Mouse (Mus musculus) yolk sac, embryonic 10.5 days (tissue): ENCODE data around the gene Col16a1.

ENCODE experiments used
- DNase-seq: peaks from one replicate; pipeline ENCODE4 v3.0.0-alpha.2; 2017; ENCODE audit warnings: low spot score

Gene Col16a1

DNA sequence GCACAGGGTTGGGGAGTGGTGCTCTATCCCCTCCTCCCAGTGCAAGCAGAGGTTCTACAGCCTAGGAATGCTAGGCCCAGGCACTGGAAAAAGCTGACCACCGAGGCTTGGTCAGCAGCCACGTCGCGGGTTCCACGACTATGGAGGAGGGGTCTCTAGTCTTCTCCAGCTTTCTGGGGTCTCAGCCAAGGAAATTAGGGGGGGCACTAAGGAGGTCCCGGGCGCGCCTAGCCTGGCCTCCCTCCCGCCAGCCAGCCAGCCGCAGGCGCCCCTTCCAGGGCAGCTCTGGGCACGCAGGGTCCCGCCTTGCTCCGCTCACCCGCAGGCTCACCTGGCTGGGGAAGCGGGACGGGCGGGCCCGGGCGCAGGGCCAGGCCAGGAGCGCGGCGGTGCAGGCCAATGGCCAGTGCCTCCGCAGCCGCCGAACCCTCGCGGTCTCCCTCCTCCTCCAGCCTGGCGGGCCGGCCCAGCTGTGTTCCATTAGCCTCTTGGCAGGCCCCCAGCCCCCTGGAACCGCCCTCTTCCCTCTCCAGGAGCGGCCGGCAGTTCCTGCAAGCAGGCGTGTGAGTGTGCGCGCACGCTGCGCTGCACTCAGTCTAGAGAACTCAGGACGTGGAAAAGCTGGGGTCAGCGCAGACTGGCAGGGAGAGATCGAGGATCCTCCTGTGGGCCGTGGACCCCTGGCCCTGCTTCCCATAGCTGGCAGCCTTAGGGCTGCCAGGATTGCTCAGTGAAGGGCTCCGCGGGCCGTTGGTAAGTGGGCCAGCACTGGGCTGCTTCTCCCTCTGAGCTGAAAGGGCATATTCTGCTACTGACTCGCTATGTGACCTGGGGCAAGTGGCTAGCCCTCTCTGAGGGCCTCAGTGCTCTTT is at the start of gene Col16a1:
Col16a1 (plus strand) TSS at position 510 of the 872 bp plus-strand sequence.
- DNase-seq, result peak; percentile 83

DNA sequence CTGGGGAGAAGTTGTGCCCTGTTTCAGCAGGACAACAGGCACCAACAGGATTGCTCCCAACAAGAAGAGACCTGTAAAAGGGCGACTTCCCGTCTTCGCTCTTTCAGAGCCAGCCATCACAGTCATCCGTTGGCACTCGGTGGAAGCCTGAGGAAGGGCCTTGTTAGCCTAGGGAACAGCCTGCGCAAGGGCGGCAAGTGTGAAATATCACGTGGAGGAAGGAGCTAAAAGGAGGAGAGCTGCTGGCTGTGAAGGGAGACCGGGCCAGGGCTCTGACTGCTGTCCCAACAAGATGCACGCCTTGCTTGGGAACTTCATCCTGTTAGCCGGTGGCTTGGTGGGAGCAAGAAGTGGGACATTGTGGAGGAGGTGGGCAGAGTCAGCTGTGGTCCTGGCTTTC is 49.5 kb upstream of the Col16a1 start:
- no peak for DNase-seq

DNA sequence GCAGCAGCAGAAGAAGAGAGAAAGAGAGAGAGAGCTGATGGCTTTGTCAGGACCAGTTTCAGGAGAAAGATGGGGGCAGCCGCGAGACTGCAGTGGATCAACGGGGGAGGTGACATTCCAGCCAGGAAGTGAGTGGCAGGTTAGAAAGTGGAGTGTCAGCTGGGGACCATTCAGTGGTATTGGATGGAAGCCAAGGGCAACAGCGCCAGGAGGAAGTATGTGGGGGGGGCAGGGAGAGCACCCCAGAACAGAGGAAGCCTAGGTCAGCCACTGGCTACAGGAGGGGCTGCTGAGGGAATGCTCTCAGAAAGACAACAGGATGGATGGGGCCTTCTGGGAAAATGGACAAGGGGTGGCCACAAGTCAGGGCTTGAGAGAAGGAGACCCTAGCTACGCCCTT is 45.9 kb upstream of the Col16a1 start:
- DNase-seq, result no peak

DNA sequence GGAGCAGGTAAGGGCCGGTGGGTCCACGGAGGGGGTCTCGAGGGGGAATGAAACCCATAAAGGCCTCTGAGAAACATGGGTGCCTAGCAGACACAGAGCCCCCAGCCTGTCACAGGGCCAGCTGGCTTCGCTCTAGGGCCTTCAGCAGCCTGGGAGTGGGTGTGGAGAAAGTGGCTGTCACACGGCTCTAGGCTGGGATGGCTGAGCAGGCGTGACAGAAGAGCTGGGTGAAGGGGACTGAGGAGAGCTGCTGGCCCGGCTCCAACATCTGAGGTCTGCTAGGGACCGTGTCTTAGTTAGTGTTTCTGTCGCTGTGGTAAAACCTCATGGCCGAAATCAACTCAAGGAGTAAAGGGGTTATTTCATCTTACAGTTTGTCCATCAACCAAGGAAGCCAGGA is 45.5 kb upstream of the Col16a1 start:
- DNase-seq, result no peak

DNA sequence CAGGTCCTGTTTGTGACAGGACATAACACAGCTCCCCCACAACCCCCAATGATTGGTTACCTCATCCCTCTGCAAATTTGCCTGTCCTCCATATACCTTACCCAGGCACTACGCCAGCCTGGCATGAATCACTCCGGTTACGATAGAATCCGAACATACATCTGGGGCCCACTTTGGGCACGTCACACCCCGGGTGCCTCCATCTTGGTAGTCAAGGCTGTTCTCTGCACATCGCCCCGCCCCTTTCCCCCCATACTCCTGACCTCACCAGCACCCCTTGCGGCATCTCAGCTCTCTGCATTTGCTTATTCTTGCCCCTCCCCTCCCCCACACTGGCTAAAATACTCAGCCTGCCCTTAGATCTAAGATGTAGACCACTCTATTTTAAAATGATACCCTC is 42.0 kb upstream of the Col16a1 start:
- no peak for DNase-seq

DNA sequence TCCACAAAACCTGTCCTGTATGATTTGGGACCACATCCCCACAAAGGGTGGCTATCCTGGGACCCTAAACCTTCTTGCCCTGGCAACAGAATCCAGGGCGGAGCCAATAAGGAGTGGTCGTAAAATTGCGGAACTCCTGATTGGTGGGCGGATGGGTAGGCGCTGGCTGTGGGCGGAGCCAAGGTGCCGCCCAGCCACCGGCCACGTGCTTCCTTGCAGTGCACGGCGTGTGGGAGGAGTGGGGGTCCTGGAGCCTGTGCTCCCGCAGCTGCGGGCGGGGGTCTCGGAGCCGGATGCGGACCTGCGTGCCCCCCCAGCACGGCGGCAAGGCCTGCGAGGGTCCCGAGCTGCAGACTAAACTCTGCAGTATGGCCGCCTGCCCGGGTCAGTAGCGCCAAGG is 41.1 kb upstream of the Col16a1 start:
- no peak for DNase-seq

DNA sequence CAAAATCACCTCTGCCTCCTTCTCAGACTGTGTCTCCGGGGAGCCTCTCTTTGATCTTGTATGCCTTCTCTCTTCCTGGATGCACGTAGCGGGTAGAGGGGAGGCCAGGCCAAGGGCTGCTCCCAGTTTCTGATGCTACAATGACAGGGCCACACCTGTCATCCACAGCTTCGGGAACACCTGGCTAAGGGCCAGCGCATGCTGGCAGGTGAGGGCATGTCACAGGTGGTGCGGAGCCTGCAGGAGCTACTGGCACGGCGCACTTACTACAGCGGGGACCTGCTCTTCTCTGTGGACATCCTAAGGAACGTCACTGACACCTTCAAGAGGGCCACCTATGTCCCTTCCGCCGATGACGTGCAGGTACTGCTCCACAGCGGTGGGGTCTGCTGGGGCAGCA is 38.6 kb upstream of the Col16a1 start:
- no peak for DNase-seq

DNA sequence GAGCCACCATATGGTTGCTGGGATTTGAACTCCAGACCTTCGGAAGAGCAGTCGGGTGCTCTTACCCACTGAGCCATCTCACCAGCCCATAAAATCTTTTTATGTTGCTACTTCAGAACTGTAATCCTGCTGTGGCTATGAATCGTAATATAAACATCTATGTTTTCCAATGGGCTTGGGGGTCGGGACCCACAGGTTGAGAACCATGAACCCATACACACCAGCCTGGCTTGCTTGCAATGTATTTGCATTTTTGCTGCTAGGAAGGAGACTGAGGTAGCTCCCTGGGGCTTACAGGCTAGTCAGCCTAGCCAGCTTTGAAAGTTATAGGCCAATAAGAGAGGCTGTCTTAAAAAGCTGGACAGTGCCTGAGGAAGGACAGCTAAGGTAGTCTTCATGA is 36.9 kb upstream of the Col16a1 start:
- no peak for DNase-seq

DNA sequence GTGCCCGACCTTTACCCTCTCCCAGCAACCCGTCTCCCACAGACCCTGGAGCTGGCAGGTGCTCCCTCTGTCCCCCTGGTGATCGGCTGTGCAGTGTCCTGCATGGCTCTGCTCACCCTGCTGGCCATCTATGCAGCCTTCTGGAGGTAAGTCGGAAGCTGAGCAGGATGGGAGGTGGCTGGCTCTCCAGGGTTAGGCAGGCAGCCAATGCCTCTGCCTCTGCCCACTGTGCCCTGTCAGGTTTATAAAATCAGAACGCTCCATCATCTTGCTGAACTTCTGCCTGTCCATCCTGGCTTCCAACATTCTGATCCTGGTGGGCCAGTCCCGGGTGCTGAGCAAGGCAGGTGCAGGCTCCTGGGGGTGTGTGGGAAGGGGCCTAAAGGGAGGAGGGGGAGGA is 35.4 kb upstream of the Col16a1 start:
- DNase-seq, result no peak

DNA sequence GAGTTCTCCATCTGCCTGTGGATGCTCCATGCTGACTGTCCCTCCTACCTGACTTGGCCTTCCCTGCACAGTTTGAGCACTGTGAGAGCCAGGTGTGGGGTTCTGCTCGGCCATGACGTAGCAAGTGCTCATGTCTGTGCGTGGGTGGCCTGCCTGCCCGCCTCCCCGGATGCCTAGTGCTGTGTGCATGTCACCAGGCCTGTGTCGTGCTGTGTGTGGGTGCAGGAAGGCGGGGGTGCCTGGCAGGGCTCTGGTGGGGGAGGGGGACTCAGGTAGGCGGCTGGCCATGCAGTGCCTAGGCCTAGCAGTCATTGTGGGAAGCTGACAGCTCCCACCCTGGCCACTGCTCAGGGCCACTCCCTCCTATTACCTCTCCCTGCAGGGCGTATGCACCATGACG is 34.5 kb upstream of the Col16a1 start:
- DNase-seq, result no peak

DNA sequence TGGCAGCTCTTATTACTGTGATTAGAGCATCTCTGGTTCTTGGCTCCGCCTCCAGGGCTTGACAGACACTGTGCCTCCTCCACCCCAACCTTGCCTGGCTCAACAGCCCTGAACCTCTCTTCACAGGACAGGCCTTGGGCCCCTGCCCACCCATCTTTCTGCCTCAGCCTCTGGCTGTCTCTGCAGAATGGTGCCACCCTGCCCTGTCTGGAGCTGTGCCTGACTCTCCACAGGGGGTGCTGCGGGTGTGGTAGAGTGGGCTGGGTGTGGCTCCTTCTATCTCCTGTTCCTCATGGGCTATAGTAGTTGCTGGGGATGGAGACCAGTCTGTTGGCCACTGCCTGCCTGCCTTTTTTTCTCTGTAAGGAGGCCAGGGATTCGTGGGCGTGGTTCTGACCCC is 31.6 kb upstream of the Col16a1 start:
- no peak for DNase-seq

DNA sequence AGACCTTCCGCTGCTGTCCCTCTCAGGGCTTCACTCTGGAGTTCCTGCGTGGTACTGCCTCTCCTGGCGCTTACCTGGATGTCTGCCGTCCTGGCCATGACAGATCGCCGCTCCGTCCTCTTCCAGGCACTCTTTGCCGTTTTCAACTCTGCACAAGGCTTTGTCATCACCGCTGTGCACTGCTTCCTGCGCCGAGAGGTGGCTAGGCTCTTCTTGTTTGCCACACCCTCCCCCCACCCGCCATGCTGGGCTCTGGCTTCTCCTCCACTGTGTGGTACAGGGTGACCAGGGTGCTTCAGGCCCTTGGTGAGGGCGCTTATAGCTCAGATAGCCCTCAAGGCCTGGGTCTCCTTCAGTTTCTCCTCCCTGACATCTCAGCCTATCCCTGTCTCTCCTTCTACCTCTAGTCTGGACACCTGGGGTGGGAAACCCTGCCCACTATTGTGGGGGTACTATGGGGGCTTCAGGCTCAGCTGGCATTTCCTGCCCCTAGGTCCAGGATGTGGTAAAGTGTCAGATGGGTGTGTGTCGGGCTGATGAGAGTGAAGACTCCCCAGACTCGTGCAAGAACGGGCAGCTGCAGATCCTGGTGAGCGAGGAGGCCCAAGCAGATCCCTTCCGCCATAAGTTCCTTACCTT is 30.5 kb upstream of the Col16a1 start:
- no peak for DNase-seq

DNA sequence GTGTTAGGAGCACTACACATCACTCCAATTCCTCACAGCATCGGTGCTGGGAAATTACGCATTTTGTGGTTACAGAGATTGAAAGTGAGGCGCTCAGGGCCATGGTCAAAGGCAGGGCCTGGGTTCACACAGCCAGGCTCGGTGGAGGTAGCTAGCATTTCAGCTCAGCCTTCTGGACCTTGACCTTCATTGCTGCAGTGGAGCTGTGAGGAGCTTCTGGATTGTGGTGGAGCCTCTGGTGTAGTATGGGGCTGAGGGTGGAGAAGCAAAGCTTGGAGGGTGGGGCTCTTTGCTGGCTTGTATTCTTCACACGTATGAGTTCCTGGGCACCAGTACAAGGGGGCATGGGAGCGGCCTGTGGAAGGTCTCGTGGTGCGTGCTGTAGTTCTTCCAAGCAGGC is 24.7 kb upstream of the Col16a1 start:
- no peak for DNase-seq

DNA sequence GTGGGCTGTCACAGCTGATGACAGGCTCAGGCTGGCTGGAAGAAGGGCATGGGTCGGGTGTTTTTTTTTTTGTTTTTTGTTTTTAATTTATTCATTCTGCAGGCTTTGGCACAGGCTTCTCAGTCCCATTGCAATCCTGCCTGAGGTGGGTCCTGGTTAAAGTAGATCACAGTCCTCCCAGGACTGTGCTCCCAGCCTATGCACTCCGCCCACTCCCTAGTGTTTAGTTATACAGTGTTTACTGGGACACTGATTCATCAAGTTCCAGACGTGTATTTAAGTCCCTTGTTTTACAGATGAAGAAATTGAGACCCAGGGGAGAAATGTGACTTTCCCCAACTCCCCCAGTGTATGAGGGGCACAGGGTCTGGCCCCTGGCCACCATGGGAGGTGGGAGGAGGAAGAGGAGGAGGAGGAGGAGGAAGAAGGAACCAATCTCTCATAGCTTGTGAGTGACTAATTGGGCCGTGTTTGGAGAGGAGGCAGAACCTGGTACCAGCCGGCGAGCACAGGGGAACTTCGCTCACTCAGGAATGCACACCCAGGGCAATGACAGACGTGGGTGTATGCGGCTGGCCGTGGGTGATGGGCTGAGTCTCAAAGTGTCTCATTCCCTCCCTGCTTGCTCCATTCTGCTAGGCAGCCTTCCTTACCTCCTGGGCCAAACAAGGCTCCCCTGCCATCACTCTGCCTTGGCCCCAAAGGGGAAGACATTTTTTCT is 24.0 kb upstream of the Col16a1 start:
- no peak for DNase-seq

DNA sequence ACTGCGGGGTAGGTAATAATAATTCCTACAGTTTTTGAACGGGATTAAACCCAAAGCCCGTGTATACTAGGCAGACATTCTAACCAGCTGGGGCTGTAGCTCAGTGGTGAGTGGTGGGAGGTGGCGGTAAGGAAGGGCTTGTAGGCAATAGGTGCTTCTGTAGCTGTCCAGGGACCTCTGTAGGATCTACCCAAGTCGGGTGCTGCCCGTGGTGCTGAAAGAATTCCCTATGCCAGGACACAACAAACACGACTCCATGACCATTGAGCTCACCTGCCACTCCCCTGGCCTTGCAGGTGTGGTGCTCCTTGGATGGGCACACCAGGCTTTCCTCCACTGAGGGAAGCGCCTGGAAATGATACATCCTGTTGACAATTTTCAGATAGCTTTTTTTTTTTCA is 22.1 kb upstream of the Col16a1 start:
- no peak for DNase-seq

DNA sequence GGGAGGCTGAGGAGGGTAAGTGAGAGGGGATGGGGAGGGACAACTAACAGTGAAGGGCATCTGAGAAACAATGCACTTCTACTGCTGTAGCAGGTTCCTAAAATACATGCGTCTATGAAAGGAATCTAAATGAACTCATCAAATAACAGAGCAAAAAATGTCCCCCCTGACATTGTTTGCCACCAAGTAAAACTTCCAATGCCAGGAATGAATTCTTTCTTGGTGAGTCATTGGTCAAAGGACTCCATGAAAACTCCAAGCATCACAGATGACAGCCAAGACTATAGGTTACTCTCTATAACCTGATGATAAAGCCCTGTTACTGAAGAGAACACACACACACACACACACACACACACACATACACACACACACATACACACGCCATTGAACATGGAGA is 16.5 kb upstream of the Col16a1 start:
- no peak for DNase-seq

DNA sequence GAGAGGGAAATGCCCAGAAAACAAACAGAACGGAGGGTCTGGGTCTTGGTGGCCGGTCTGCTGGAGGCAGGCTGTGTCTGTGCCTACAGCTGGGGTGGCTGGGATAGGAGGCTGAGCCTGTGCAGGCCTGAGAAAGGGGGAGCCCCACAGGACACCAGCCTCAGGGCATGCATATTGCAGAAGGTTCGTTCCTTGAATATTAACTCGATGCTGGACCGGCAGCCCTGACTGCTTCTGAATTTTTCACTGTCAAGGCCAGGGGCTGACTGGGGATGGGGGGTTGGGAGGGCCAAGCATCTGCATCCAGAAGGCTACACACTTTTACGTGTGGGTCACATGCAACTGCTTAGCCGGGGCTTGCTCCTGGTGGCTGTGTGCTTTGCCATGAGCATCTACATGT is 14.1 kb upstream of the Col16a1 start:
- DNase-seq, result no peak

DNA sequence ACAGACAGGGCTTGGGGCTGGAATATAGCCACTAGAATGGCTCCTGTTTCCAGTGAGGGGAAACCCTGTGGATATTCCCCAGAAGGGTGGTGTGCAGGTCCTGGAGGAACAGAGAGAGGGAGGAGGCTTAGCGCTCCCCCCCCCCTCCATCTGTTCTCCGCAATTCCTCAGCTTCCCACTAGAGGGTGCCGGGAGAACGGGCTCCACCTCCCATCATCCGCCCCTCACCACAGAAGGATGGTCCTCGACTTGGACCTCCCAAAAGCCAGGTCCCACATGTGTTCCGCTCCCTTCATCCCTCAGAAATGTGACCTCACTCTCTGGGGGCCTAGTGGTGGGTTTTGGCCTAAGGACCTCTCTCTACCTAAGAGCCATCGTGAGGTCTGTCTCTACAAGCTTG is 11.5 kb upstream of the Col16a1 start:
- peak; percentile 57 for DNase-seq

DNA sequence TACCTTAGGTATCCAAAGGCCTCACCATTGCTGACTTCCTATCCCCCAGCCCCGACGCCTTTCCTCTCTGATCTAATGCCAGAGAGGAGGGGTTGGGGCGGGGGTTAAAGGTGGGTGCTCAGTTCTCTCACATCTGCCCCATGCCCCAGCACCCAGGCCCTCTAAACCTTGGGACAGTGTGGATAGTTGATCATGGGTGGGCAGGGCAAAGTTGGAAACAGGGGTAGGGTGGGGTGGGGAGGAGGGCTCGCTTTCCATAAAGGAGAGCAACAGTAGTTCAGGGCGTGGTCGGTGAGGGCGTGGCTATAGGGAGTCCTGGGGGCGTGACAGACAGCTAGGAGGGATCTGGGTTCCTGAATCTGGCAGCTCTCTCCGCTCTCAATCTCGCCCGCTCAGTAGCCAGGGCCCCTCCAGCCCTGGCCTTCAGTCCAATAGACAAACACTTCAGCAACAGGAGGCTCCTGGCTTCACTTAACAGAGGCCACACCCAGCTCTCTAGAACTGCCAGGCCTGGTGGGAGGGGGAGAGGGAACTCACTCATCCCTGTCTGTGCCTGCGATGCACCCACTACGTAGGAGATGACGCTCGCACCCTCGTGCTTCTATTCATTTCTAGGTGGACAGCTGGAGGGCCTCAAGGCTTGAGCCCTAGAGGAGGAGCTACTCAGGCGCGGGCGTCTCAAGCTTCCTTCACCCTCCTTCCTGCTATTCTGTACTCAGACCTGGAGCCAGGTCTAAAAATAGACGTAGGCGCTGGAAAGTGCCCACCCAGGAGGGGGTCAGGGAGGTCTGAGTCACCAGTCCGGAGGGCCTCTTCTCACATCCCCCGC is 10.9 kb upstream of the Col16a1 start:
- DNase-seq, result peak; percentile 71

DNA sequence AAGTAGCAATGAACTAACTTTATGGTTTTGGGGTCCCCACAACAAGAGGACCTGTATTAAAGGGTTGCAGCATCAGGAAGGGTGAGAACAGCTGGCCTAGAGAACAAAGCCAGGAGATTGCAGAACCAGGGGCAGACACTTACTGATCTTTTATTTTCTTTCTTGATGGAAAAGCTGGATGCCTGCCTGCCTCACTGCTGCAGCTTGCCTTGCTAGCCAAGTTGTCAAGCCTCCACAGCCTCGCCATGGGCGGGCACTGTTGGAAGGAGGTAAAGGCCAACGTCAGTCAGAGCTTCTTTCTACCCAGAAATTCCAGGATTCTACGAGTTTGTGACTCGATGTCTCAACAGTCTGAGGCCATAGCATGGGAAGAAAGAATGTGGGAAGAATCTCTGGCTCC is 8.3 kb upstream of the Col16a1 start:
- DNase-seq, result no peak

DNA sequence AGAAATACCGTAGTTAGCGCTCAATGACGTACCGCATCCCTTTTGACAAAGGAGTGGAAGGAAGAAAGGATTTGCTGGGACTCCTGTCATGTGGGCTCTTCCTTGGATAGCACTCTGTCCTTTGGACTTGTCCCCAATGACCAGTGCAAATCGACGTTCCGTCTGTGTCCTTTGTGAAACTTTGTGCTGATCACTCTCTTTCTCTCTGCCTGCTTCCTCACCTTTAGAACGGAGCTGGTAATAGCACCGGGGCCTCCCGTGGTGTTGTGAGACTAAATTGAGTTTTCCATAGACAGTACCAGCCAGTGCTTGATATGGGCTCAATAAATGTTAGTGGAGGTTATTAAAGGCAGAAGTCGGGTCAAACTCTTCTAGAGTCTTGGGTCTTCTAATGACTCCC is 6.6 kb upstream of the Col16a1 start:
- DNase-seq, result peak; percentile 80

DNA sequence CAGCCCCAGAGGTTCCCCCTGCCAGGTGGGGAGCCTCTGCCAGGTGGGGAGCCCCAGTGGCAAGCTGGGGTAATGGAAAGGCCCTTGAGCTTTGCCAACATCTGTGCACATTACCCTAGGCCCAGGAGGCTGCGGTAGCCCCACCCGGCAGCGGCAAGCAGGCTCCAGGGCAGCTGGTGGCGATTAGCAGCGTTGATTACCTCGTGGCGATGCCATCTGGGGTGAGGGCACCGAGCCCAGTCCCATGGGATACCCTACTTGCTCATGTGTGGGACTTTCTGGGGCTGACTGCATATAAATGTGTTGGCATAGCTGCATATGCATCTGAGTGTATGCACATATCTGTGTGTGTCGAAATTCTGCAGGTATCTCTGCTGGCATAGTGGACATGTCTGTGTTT is 3.4 kb upstream of the Col16a1 start:
- DNase-seq, result no peak
